Mouse (Mus musculus) heart, postnatal 14 days (tissue): ENCODE measurements around the gene Tnip3. TPM values are rescaled to one million over a fixed set of nuclear protein-coding genes. Genes with fewer than 3 reads are reported as not detected.

Experiments used
- DNase-seq, 2 experiments: peaks; one replicate each; pipeline ENCODE4 v3.0.0; 2021 to 2022
- intact Hi-C: fragments of 180-260 bp; cut with DNase I; formaldehyde crosslinking; loops from one replicate; pipeline ENCODE4 v1.15.1; 2025
- total RNA-seq, 2 experiments: library from RNA; stranded (reverse); gene quantifications; 2 replicates each; pipeline ENCODE4 v1.2.3; 2021

Gene Tnip3
- total RNA-seq, 2 experiments from 2014 or later: 1.2 to 1.4 TPM

- intact Hi-C loops: no loop called here
- DNase-seq: no peak
Measured at GRCm38 (mm10) chr6:65623016-65623715, 98.1 kb downstream of the Tnip3 start.

DNA sequence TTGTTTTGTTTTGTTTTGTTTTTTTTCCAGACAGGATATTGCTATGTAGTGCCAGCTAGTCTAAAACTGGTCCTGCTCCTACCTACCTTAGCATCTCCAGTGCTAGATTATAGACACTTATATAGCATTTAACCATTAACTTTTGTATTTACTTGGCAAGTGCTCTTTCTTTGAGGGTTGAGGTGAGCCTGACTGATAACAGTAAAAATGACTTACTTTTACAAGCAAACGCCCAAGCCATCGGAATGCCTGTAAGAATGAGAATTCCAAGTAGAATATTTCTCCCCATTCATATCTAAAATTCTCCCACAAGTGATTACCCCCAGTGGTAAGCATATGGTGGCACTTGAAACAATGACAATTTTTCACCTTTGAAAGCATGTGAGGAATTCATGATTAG is 105.5 kb downstream of the Tnip3 start:
- intact Hi-C loops: no loop called here
- DNase-seq: no peak

GRCm38 (mm10) chr6:65632184-65632583 is 107.1 kb downstream of the Tnip3 start:
- intact Hi-C loops: no loop called here
- DNase-seq: no peak

GRCm38 (mm10) chr6:65642431-65642830 is 117.3 kb downstream of the Tnip3 start:
- intact Hi-C loops: no loop called here
- no peak for DNase-seq

GRCm38 (mm10) chr6:65644110-65644509 is 119.0 kb downstream of the Tnip3 start:
- no peak for DNase-seq
- intact Hi-C loops: no loop called here

DNA sequence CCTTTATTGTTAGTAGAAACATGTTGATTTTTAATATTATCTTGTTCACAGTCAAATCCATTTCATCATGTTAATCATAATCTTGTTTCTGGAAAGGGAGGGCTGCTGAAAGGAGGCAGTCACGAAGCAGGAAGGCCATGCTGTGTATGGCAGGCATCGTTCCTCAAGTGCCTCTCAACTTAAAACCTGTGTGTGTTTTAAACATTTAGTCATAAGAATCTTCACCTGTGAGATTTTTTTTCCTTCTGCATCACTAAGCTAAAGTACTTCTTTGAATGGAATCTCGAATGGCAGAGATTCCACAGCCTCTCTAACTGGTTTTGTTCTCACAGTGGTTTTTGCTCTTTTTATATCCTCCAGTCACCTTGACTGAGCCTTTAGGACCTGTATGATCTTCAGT is 121.3 kb downstream of the Tnip3 start:
- intact Hi-C loops: no loop called here
- no peak for DNase-seq

DNA sequence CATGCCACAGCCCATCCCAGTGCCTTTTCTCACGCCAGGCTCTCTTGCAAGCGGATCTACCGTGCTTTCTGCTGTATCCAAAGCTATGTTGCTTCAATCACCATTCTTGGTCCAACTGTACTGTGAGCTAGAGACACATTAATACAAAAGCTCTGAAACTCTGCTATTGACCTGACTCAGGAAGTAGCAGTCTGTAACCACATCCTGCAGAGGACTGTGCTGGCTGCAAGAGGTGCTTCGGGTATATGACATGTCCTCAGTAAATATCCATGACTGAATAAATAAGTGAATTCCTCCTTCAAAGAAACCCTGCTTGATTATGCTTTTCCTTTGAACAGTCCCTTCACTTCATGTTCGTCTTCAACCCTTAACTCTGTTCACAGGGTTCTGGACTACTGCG is 122.6 kb downstream of the Tnip3 start:
- intact Hi-C loops: no loop called here
- DNase-seq: no peak

- DNase-seq: no peak
- intact Hi-C loops: loop anchor here (5.0 kb wide), 2 partner anchors 816 to 881 kb away; no protein-coding TSS in a partner anchor
Measured at GRCm38 (mm10) chr6:65651376-65651775, 126.3 kb downstream of the Tnip3 start.

DNA sequence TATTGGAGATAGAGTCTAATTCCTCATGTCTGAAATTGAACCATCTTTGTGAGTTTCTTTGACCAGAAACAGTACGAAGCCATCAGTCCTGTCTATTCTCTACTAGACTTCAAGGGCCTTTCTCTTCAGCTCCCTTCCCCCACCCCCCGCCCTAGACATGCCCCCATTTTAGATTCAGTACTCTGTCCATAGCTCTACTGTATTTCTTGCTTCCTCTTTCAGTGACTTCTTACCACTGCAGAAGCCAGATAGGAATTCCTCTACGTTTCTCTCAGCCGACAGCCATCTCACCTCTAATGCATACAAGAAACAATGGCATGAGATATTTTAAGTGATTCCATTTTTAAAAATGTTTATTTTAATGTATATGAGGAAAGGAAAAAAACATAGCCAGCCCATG is 136.2 kb downstream of the Tnip3 start:
- intact Hi-C loops: no loop called here
- no peak for DNase-seq

DNA sequence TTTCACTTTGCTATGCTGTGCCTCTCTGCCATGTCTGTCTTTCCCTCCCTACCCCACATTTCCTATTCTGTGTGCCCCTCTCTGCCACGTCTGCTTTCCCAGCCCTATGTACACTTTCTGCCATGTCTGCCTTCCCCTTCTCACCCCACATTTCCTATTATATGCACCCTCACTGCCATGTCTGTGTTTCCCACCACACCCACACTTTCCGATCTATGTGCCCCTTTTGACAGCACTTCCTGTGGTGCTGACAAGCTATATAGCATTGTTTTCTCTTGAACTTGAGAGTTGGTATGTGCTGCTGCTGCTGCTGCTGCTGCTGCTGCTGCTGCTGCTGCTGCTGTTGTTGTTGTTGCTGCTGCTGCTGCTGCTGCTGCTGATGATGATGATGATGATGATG is 136.9 kb downstream of the Tnip3 start:
- intact Hi-C loops: no loop called here
- no peak for DNase-seq

GRCm38 (mm10) chr6:65663990-65664389 is 138.9 kb downstream of the Tnip3 start:
- DNase-seq: no peak

GRCm38 (mm10) chr6:65666295-65666694 is 141.2 kb downstream of the Tnip3 start:
- intact Hi-C loops: no loop called here
- DNase-seq: no peak

More at GRCm38 (mm10) chr6:65663990-65664389, 138.9 kb downstream of the Tnip3 start:
- intact Hi-C loops: no loop called here

DNA sequence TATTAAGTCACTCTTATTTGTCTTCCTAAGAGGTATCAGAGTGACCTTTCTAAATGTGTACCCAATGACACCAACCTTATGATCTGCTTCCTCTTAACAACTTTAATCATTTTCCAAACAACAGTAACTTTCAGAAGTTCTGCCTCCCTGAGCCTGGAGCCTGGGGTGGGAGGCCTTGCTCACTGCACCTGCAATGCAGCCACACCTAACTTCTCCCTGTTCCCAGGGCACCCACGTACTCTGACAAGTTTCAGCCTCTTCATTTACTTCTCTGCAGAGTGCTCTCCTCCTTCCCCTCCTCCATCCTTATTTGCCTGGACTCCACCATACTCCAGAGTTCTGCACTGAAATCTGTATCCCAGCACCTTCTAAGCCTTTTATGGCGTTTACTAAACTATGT is 144.9 kb downstream of the Tnip3 start:
- intact Hi-C loops: no loop called here
- DNase-seq: no peak

DNA sequence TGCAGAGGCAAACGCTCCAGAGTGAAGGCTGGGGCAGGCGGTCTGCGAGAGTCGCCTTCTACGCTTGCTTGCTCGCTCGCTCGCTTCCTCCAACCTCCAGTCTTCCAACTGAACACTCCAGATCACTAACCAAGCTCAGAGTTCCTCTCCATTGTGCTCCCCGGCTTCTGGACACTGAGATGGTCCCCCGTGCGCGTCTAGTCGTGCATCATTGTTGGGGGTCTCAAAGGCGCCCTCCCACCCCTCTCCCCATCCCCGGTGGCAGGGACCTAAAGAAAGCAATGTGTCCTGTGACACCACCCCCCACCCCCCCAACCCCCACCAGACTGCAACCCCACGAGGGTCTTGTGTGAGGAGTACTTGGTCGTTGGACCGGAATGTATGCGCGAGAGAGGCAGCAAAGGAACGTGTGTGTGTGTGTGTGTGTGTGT is 145.9 kb downstream of the Tnip3 start:
- intact Hi-C loops: no loop called here
- peak; percentile 2 to 9 for DNase-seq

DNA sequence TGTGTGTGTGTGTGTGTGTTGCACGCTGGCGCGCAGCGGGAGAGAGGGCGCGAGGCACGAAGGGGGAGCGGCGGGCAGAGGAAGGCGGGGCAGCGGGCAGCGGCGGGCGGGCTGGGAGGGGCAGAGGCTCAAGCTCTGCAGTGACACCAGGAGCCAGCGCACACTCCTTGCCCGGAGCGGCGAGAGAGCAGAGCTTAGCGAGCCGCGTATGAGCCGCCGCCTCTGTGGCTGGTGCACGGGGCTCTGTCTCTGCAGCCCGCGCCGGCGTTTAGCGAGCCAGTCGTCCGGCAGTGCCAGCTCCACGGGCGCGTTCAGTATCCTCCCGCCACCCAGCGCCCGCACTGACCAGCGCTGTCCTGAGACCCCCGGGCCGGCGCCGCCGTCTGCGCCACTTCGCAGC is 146.3 kb downstream of the Tnip3 start, which contains the start of gene Ndnf:
TSS of gene Ndnf (plus strand) at position 140 of the 400 bp plus-strand sequence.
- intact Hi-C loops: no loop called here
- peak; percentile 72 to 73 for DNase-seq

DNA sequence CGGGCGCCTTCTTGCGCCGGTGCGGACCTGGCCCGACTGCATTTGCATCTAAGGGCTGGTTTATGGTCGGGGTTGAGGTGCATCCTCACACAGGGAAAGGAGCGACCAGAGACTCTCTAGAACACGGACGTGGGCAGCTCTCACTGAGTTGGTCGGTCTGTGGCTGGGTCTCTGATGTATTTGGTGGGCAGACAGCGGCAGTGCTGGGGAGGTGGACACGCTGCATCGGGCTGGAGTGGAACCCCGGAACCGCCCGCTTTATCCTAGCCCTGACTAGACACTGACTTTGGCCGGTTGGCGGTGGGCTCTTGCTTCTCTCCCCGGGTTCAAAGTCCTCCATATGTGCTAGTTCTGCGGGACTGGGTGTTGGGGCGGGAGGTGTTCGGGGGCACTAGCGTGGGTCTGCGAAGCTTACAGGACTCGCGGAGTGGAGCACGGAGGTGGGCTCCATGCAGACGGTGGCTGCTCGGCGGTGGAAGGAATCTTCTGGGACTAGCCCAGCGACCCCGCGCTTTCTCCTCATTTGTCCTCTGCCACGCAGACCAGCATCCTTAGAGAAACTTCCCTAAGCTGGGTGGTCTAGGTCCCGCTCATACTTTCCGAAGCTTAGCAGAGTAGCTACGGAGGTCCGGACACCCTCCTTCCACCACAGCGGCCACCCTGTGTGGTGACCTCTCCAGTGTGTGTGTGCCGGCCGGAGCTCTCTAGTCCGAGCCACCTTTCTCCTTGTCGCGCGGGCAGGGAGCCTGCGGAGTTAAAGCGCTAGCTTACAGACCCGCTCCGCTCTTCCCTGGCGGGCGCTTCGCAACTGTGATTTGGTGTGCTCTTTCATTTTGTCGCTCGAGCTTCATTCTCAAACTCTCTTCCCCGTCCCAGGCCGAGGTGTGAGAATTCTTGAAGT is 147.3 kb downstream of the Tnip3 start:
- intact Hi-C loops: no loop called here
- peak; percentile 30 to 37 for DNase-seq

Other genes with a start within 250 kb of the Tnip3 start
- not detected for gene C130060K24Rik, start 144.2 kb upstream of the Tnip3 start, total RNA-seq
- 1 to 10 TPM; 1.2 to 1.8 TPM for gene Ndnf, start 146.3 kb downstream of the Tnip3 start, total RNA-seq